Mouse (Mus musculus) megakaryocyte, embryonic 14.5 days (primary cell): Measurements from ENCODE around the gene Gstm6.

Experiments used
- FLI1 ChIP-seq: IDR thresholded peaks from 2 replicates; pipeline ENCODE4 v1.6.1; 2012; ENCODE audit warnings: low read length, inconsistent platforms, mixed read lengths
- GATA1 ChIP-seq: IDR thresholded peaks from 3 replicates; pipeline ENCODE4 v1.6.1; 2012; ENCODE audit warnings: mixed read lengths, low read length, inconsistent platforms, borderline replicate concordance

DNA sequence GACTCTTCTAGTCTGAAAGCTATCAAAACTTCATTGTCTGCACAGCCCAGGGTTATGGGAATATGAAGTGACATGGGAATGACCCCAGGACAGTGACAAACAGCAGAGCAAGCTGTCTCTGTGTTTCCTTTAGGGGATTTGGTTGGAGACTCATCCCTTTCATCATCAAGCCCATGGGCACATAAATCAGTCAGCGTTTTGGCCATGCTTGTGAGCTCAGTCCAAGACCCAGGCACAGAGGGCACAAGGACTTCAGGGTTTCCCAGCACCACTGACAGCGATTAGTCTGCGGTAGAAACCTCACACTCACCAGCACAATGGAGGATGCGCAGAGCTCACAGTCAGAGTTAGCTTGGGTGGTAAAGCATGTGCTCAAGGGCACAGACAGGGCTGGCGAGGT is 10.4 kb upstream of the Gstm6 start:
- TF ChIP-seq GATA1 (no peak), FLI1 (no peak)
